Mouse (Mus musculus) layer of hippocampus, adult 9-11 months (tissue): ENCODE data around the gene Klhl32.
"Not testable (repeated sequence)": the region's sequence is repeated elsewhere in the genome, so short reads cannot be mapped to it uniquely, and the experiment has no call there.

Experiments
- DNase-seq: peaks from one replicate; pipeline ENCODE4 v3.0.0; 2022

The Klhl32 gene

GRCm38 (mm10) chr4:24850401-24851325, at the start of gene Klhl32:
Gene Klhl32, minus strand, starts transcription at chr4:24851124.
- peak; percentile 73 for DNase-seq

GRCm38 (mm10) chr4:24899146-24899545, 48.2 kb upstream of the Klhl32 start:
- no peak for DNase-seq

- no peak for DNase-seq
These were observed 47.7 kb upstream of the Klhl32 start for GRCm38 (mm10) chr4:24898636-24899035.

- DNase-seq: peak; percentile 93
These were observed 47.1 kb upstream of the Klhl32 start, which contains the start of gene Ndufaf4 for GRCm38 (mm10) chr4:24897851-24898515. Gene Ndufaf4, plus strand, starts transcription at chr4:24898083.

GRCm38 (mm10) chr4:24897351-24897750, 46.4 kb upstream of the Klhl32 start:
- DNase-seq: no peak

- peak; percentile 27 for DNase-seq
These were observed 45.9 kb upstream of the Klhl32 start for GRCm38 (mm10) chr4:24896829-24897228.

GRCm38 (mm10) chr4:24894625-24895024, 43.7 kb upstream of the Klhl32 start:
- DNase-seq: no peak

GRCm38 (mm10) chr4:24892293-24892692, 41.4 kb upstream of the Klhl32 start:
- DNase-seq: not testable (repeated sequence)

GRCm38 (mm10) chr4:24889386-24889785, 38.5 kb upstream of the Klhl32 start:
- not testable (repeated sequence) for DNase-seq

GRCm38 (mm10) chr4:24869230-24869629, 18.3 kb upstream of the Klhl32 start:
- DNase-seq: no peak

GRCm38 (mm10) chr4:24865691-24866090, 14.8 kb upstream of the Klhl32 start:
- no peak for DNase-seq

- no peak for DNase-seq
These were observed 3.5 kb downstream of the Klhl32 start for GRCm38 (mm10) chr4:24847406-24847805.

GRCm38 (mm10) chr4:24845546-24845945, 5.4 kb downstream of the Klhl32 start:
- no peak for DNase-seq

- no peak for DNase-seq
These were observed 12.4 kb downstream of the Klhl32 start for GRCm38 (mm10) chr4:24838567-24838966.

- no peak for DNase-seq
These were observed 15.4 kb downstream of the Klhl32 start for GRCm38 (mm10) chr4:24835555-24835954.

- no peak for DNase-seq
These were observed 42.6 kb downstream of the Klhl32 start for GRCm38 (mm10) chr4:24808316-24808715.

GRCm38 (mm10) chr4:24801881-24802280, 49.0 kb downstream of the Klhl32 start:
- no peak for DNase-seq

- DNase-seq: no peak
These were observed 49.6 kb downstream of the Klhl32 start for GRCm38 (mm10) chr4:24801343-24801742.

- DNase-seq: no peak
These were observed 50.5 kb downstream of the Klhl32 start for GRCm38 (mm10) chr4:24800345-24800936.

- DNase-seq: peak; percentile 65
These were observed 51.9 kb downstream of the Klhl32 start for GRCm38 (mm10) chr4:24799037-24799436.

GRCm38 (mm10) chr4:24797868-24798267, 53.1 kb downstream of the Klhl32 start:
- no peak for DNase-seq

GRCm38 (mm10) chr4:24797280-24797679, 53.6 kb downstream of the Klhl32 start:
- no peak for DNase-seq

GRCm38 (mm10) chr4:24796229-24796628, 54.7 kb downstream of the Klhl32 start:
- DNase-seq: no peak

- no peak for DNase-seq
These were observed 55.7 kb downstream of the Klhl32 start for GRCm38 (mm10) chr4:24795180-24795579.
